Mouse (Mus musculus) urinary bladder, postnatal 10 days (tissue): ENCODE measurements around the gene H2afy.

ENCODE experiments used
- DNase-seq: peaks from one replicate; pipeline ENCODE4 v3.0.0; 2022; ENCODE audit warnings: low spot score

The H2afy gene

DNA sequence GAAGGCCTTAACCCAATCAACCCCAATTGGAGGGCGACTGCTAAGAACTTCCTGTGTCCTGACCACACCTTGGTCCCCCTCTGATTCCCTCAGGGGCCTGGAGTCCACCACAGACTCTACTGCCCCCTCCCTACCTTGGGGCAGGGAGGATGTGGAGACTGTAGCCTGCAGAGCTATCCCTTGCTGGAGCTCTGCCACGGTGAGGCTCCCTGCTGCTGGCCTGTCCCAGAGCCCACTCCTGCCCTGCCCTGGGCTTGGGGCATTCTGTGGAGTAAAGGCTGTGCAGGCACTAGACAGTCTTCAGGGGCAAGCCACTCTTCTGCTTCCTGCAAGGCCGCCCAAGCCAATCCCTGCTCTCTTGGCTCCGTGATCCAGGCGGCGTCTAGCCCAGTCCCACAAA is 24.6 kb downstream of the H2afy start:
- no peak for DNase-seq

DNA sequence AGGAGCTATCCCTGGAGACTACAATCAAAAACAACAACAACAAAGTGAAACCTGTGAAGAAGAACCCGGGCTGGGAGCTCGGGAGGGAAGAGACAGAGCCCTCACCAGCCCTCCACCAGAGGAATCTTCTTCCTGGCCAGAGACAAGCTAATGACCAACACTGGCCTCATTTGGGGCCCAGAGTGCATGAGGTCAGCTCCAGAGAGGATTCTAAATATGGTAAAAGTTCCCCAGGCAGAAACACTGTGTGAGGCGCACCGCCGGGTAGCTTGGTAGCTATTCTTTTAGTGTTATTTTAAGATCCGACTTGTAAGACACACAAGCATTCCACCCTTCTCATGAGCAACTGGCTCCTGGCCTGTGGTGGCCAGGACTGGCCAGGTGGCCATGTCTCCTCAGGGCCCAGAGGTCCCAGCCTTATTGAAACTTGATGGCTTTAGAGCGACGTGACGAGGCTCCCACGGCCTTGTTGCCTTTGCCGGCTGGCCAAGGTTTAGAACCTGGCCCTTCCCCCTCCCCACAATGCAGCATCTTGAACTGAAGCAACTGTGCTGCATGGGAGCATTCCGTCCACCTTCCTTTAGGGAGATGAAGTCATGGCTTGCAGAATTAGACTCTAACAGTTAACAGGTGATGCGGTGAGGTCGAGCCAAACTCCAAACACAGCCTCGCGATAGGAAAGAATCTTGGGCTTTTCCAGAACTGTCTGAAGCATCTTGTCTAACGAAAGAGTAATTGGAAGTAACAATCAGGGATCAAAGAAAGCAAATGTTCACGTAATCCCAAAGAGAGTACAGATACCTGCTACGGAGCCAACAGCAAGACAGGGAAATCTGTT is 25.2 kb downstream of the H2afy start:
- DNase-seq: no peak

DNA sequence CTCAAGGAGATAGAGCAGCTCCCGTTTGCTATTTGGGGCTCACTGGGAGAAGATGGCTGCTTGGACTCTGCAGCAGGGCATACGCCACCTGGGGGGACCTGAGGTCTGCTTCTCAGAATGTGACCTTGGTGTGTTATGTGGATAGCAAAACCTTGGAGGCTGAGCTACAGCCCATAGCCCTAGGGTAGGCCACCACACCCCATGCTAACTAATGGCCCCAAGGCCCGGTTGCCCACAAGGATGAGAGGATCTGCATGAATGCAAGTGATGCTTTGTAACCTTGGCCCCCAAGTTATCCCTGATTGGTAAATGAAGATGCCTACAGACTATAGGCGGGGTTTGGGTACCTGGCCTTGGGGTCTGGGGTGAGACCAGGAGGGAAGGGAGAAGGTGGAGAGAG is 26.5 kb downstream of the H2afy start:
- DNase-seq: no peak

DNA sequence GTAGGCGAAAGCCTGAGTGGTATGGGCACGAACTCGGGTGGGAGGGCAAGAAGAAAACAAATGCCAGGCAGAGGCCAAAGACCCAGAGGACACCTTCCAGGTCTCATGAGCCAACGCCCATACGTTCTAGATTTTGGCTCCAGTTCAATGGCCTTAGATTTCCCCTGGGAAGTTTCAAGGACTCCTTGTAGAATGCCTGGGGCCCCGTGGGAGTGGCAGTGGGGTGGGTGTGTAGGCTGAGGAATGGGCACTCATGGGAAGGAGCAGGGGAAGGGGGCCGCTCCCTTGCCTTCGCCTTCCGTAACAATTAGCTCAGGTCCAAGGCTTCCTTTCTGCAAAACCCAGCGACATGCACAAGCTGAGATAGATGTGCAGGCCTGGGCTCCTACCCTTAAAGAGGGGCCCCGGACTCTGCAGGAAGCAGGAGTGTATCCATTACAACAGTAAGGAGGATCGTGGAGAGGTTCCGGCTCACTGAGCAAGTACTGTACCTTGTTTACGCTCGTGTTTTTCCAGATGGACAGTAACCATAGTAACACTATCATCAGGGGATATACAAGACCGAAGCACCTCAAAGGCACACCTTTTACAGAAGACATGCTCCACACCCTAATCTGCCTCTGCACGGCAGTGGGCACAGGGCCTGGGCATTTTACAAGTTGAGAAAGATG is 27.2 kb downstream of the H2afy start:
- no peak for DNase-seq

DNA sequence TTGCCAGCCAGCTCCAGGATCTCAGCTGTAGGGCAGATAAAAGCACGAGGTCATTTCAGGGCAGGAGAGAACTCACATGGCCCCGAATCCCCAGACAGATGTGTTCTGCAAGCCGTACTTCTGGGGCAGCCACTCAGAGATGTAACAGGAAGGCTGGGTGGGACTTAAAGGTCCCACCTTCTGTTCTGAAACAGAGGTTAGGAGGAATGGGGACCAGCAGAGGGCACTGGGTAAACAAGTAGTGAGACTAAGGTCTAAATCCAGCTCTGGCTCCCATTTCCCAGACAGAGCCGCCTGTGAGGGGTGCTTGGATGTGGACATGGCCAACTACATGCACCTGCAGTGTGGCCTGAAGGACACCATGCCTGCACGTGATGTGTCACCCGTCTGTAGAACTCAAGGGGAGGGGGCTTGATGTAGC is 31.2 kb downstream of the H2afy start:
- DNase-seq: no peak

DNA sequence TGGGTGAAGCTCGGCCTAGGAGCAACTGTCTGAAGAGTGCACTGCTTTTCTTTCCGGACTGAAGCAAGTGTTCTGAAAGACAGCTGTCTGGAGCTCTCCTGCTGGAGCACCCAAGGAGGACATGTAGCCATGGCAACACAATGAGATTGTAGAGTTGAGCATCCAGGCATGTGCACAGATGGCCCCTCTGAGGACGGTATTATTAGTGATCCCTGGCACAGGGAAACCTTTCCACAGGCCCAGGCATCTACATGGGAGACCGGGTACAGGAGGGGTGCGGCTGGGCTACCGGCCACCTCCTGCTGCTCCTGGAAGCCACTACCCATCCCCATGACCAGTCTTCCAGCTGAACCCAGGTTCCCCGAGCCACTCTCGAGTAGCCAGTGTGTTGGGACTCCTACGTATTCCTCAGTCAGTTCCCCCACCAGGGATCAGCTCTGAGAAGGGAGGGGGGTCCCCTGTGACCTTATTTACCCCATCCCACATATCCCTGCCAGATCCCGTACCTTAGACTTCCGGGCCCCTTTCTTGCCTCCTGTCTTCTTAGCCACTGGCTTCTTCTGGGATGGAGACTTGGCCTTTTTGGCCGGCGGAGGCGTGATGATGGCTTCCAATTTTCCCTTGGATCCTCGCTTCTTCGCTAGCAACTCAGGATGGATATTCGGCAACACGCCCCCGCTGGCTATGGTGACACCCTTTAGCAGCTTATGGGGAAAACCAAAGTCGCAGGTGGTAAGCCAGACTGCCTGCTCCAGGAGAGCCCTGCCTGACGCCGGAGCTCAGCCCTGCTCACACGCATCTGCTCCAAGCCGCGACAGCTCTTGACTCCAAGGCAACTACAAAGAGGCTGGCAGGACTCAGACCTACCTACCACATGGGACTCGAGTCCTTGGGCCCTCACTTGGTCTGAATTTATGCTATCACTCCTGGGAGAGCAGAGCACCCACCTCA is 32.1 kb downstream of the H2afy start:
- DNase-seq: no peak

DNA sequence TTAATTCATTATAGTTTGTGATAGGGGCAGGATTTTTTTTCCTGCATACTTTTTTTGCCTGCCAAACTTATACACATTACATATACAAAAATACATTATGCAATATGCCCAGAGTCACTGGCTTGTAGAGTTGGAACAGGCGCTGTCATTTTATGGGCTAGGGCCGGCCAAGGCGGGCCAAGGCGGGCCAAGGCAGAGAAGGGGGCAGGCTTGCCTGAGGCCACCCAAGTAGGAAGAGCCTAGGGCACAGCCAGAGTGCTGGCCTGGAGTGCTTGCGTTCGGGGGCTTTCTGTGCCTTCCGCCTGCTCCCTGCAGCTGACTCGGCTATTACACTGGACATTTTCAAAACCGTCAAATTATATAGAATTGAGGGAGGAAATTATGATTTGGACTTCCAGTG is 34.0 kb downstream of the H2afy start:
- no peak for DNase-seq

DNA sequence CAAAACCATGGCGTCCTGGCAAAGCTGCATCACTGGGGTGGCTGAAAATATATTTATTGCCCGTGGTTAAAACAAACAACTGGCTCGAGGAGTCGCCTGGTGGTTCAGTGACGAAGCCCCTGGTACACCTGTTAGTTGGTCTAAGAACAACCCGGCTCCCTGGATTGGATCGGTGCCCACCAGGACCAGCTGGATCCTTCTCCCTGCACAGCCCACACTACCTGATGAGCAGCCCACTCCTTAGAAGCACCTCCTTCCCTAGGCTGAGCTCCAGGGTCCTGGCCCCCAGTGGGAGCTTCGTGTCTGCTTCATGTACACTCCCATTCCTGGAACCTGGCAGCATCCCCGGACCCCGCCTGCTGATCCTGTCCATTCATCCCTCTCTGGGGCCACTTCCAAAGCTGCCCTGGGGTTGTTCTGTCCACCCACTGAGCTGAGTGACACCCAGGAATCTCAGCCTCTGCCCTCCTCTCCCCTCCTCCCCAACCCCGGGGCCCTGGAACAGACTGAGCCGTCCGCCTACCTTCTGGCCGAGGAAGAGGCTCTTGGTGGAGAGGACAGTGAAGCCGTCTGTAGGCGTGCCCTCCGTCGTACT is 40.5 kb downstream of the H2afy start:
- DNase-seq: no peak

DNA sequence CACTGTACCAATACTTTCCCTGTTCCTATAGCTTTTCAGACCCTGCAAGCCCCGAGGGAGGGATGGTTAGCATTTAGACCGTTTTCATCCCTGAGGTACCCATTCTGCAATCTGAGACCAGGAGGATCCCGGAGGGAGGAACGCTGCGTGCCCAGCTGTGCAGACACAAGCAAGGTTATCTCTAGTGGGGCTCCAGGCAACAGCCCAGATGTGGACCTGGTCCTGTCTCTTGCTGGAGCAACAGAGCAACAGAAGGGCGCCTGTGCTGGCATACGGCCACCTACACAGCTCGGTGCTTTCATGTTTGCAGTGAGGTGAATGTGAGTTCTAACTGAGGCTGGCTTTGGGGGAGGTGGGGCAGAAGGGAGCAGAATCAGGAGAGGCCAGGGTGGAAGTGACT is 41.6 kb downstream of the H2afy start:
- DNase-seq: no peak

DNA sequence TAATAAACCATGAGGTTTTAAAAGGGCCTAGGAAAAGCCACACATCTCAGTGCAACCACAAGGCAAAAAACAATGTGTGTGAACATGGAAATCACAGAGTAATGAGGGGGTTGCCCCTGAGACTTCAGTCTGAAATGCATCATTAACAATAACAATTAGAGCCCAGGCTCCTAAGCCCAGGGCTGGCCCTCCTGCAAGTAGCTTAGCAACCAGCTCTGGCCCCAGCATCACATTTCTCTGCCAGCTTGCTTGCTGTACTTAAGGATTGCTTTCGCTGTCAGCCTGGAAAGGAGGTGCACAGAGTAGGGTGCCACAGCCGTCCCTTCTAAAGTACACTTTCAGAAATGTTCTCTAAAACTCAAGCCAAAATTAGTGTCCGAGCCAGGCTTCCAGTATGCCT is 42.5 kb downstream of the H2afy start:
- DNase-seq: no peak

DNA sequence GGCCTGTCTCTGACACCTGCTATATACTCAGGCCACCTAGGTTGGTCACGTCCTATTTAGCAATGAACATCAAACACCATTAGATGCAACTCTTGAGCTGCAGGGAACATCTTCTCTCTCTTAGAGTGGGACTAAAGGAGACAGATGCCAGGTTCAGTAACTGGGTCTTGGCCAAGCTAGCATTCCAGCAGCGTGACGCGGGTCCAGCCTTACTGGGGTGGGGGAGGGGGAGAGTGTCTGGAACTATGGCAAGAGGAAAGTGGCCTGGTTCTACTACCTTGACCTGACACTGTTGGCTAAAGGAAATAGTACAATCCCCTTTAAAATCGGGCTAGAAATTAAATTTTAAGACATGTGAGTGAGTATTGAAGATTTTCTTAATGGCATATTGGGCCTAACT is 43.6 kb downstream of the H2afy start:
- no peak for DNase-seq

DNA sequence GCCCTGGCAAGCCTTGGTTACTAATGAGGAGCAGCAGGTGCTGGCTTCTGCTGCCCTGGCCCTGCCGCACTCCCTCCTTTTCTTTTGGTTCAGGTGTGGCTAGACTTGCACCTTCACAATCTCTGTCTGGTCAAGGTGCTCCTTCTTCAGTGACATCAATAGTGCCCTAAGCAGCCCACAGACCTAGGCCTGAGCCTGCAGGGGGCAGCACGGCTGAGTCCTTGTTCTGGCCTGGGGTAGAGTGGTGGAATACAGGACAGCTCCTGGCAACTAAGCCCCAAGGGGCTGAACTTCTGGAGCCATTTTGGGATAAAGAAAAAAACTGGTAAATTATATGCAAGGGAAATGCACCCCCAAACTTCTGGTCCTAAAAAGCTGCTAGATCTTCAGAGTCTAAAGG is 45.6 kb downstream of the H2afy start:
- DNase-seq: no peak

DNA sequence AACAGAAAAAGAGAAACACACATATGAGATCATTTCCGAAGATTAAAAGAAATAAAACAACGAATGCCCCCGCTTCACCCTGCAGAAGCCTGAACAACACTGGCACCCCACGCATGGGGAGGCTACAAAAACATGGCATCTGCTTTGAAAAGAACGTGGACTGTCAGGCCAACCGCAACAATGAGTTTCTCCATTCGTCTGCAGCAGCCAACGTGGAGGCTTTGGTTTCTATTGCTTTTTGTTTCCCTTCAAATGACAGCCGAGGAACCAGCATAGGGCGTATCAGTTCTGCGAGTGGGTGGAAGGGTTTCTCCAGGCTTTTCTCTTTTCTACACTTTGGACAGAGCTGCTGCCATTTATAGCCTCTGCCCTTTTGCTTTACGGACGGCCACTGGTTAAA is 47.6 kb downstream of the H2afy start:
- no peak for DNase-seq

DNA sequence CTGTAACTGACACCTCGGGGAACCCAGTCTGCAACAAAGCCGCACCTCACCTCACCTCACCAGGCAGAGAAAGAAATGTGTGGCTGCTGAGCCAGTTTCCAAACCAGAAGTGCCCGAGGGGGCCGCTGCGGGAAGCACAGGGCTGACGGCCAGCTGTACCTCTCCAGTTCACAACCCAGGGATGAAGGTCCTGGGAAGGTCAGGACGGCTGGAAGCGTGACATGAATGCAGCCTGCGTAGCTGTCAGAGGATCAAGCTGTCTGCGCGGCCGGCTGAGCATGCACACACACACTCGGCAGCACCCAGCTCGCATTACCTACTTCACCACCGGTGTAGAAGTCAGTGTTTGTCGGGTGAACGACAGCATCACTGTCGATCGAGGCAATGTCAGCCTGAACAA is 48.2 kb downstream of the H2afy start:
- no peak for DNase-seq

DNA sequence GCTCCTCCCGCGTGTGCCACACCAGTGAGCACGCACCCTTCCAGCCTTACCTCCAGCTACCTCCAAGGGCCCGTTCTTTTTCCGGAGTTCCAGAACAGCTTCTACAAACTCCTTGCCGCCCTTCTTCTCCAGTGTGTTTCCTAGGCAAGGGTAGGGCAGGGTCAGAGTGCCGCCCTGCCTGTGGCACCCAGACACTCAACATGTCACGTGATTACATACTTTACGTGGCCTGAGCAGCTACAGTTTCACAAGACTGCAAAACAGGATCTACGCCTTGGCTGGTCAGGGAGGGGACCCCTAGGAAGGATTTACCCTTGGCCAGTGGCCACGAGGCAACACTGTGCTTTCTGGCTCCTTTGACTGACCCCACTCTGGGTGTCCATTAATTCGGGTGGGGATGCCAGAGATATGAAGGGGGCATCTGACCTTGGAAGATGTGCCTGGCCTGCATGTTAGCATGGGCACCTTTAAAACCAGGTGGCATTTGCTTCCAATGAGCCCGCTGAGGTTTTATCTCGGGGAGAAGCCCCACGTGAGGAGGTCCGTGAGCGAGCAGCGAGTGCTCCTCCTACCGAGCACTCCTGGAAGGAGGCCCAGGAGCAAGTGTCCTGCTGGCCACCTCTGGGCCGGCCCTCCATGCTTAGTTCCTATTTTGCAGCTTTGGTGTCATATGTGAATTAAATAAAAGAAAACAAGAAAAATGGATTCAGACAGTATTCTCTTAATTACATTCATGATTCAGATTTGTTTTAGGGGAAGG is 51.8 kb downstream of the H2afy start:
- DNase-seq: no peak

DNA sequence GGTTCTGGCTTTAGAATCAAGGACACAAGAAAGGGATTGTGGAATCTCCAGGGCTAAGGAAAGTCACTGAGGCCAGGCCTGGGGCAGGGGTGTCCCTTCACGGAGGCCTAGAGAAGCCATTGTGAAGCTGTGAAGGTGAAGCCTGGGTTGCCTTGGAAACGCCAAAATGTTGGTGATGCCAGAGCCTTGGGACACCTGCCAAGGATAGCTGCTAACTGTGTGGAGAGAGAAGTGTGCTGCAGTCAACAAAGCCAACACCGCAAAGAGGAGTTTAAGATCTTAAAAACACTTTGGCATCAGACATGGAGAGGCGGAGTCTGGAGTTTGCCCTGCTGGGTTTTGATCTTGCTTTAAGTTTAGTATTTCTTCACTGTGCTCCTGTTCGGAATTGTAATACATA is 54.5 kb downstream of the H2afy start:
- DNase-seq: no peak

DNA sequence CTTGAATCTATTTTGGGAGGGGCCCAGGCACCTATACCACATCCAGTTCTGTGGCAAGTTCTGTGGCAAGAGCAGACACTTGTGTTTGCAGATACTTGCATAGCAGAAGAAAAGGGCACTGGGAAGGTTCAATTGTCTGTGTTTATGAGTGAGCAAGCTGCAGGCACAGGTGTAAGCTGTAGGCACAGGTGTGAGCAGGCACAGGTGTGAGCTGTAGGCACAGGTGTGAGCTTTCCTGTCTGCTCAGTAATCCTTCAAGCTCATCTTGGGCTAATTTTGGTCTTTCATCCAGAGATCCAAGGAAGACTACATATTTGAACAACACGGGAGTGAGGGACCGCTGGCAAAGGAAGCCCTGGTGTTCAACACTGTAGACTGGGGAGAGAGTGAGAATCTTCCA is 56.5 kb downstream of the H2afy start:
- no peak for DNase-seq

DNA sequence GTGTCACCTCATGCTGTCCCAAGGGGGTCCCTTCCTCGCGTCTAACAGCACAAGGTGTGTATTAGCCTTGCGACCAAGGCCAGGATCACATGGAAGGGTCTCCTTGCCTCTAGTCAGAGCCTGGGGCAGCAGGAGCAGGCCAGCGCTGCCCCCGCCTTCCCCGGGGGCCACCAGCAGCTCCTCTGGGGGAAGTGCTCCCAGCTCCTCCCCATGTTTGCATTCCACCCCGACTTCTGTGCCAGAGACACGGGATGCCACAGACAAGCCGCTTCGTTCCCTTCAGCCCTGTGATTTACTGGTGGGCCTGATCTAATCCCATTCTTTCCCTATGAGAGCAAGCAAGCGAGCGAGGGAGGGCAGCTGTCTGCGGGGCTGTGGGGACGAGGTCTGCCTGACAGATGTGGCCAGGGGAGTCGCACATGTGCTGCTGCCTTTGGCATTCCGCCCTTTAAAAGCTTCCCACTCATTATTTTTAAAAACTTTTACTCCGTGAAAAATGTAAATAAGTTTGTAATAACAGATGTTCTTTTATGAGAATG is 57.4 kb downstream of the H2afy start:
- DNase-seq: no peak

DNA sequence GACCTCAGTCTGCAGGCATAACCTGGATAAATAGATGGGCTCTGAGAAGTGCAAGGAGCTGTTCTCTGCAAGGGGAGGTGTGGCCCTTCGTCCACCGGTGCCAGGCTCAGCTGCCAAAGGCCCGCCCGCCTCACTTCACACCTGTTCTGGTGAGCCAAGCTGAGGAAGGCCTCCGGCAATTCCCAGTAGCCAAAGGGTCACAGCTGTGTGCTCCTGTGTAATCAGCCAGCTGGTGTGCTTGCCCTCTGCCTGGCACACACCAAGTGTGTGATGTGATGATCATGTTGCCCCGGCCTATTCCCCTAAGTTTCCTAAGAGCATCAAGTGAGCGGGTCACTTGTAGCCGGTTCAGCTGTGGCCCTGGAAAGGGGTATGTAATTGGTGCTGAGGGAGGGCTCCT is 60.2 kb downstream of the H2afy start:
- DNase-seq: no peak

DNA sequence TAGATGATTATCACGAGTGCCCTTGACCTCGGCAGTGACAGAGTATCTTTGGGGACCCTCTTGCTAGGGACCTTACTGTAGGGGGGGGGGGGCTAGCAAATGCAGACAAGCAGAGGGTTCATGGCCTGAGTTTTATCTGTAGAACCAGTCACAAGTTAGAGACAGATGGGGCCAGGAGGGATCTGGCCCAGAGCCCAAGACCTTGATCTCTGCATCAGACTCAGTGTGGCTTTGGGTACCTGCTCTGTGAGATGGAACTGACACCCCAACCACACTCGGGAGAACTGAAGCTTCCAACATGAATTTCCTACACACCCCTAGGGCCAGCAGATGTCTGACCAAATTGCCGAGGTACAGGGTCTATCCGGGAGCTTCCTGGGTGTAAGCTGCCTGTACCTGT is 63.0 kb downstream of the H2afy start:
- DNase-seq: no peak

DNA sequence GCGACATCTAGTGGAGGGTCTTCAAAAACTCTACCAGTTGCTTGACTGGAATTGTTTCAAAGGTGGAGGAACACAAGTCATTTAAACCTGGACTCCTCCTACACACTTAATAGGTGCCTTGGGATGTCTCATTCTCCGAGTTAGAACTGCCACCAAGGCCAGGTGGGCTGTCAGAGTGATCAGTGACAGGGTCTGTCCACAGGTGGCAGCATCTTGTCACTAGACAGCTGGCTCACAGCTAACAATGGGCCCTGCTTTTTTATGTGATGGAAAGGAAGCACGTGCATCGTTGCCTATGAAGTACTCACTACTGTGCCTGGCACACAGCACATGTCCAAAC is 63.9 kb downstream of the H2afy start:
- DNase-seq: no peak
